Mouse (Mus musculus): ENCODE measurements at regions not wholly inside any gene's neighbourhood (a gene's known extent, or its start where the extent isn't known, plus 50 kb on each side); places are given as distances from the start of the nearest gene placed in this dataset.
A peak's percentile ranks its signal among the peaks of the same experiment; 100 is the strongest.

- no peak for DNase-seq (ENCODE audit: low read depth in 2 of 2, low spot score in 2 of 2)
Measured at GRCm38 (mm10) chr2:160421216-160421911, 54.5 kb upstream of the Mafb start.

DNA sequence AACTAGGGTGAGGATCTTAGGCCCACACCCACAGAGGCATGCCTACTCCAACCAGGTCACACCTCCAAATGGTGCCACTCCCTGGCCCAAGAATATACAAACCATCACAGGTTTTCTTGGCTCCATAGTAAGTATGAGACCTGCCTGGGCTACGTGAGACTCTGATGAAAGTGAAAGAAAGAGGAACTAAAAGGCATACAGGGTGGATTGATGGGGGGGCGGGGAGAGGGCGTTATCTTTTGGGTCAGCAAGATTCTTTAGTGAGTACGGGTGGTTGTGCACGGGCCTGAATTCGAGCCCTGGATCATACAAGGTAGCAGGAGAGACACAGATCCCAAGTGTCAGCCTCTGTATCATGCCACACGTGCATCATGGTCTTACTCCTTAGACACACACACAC lies 57.6 kb upstream of the Mafb start:
- DNase-seq (ENCODE audit: low read depth in 2 of 2, low spot score in 2 of 2): no peak

GRCm38 (mm10) chr2:160427431-160427830 lies 60.6 kb upstream of the Mafb start:
- DNase-seq (ENCODE audit: low read depth in 2 of 2, low spot score in 2 of 2): no peak

DNA sequence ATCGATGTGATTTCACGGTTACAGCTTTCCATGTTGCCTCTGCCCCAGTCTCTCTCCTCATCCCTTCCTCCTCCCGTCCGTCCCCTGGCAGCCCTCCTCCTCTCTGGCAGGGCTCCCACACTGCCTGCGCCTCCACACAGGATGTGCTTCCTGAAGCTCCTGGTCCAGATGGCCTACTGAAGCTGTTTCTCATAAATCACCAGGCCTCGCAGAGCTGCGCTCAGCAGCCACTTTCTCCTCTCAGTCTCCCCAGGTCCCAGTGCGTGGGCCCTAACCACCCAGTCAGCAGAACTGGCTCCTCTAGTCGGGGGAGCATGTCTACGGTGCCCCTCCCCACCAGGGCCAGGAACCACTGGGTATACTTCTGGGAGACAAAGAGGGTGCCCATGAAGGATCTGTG lies 66.4 kb upstream of the Mafb start:
- no peak for DNase-seq (ENCODE audit: low read depth in 2 of 2, low spot score in 2 of 2)

DNA sequence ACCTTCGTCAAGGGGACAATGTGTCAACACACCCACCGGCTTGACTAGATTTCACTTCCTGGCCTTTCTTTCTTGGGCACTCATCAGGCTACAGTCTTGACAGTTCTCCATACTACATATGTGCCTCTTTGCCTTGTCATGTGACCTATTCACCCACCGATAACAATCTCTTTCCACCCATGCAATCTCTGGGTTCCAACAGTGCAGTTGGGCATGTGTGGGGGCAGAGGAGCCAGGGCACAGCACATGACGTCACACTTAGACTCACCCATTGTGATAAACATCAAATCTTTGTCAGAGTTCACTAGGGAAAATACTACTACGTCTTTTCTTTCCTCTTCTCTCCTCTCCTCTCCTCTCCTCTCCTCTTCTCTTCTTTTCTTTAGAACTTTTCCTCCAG lies 67.8 kb upstream of the Mafb start:
- no peak for DNase-seq (ENCODE audit: low read depth in 2 of 2, low spot score in 2 of 2)

- DNase-seq (ENCODE audit: low read depth in 2 of 2, low spot score in 2 of 2): no peak
Measured at GRCm38 (mm10) chr2:160435622-160436021, 68.8 kb upstream of the Mafb start.

GRCm38 (mm10) chr2:160439028-160439427 lies 72.2 kb upstream of the Mafb start:
- DNase-seq (ENCODE audit: low read depth in 2 of 2, low spot score in 2 of 2): no peak

DNA sequence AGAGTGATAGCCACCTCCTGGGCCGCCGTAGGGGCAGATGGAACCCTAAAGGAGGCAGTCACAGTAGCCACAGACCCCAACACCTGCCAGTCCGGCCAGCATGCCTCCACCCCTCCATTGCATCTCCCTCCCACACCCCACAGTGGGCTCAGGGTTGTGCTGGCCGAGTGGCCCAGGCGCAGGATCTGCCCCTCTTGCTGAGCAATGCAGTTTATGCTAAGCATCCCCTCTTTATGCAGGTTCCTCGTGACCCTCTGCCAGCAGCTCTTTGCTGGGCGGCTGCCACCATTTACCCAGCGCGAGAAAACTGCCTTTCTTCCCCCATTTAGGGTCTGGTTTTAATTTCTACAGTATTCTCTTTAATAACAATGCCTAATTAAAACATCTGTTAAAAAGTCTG lies 73.4 kb upstream of the Mafb start:
- no peak for DNase-seq (ENCODE audit: low read depth in 2 of 2, low spot score in 2 of 2)

DNA sequence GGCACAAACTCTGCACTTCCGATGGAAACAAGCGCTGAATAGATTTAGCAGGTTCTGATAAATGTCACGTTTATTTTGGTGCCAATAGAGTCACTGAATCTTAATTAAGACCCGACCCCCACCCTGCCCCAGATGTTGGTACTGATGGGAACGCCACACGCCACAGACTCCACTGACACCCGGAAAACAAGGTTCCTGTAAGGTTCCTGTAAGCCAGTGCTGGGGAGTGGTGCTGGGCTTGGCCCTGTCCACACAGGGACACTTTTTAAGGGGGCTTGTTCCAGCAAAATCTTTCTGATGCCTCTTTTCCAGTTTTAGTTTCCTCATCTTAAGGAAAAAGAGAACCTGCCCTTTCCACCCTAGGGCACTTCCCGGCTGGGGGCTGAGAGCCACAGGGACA lies 84.2 kb upstream of the Mafb start:
- DNase-seq (ENCODE audit: low read depth in 2 of 2, low spot score in 2 of 2): no peak

- DNase-seq (ENCODE audit: low read depth in 2 of 2, low spot score in 2 of 2): peak in 1 of 2 experiments; percentile 24
Measured at GRCm38 (mm10) chr2:160451481-160452238, 84.8 kb upstream of the Mafb start.

DNA sequence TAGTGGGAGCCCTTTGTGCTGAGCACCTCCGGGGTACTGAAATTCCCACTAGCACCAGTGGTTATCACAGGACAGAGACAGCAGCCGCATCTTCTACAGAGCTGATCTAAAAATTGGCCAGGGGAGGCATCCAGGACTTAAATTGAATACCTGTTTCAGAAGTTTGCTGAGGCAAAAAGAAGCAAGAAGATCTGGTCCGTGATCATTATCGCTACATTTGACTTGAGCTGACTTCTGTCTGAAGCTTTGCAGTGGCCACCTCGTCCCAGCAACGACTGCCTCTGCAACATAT lies 85.3 kb upstream of the Mafb start:
- DNase-seq (ENCODE audit: low read depth in 2 of 2, low spot score in 2 of 2): no peak

DNA sequence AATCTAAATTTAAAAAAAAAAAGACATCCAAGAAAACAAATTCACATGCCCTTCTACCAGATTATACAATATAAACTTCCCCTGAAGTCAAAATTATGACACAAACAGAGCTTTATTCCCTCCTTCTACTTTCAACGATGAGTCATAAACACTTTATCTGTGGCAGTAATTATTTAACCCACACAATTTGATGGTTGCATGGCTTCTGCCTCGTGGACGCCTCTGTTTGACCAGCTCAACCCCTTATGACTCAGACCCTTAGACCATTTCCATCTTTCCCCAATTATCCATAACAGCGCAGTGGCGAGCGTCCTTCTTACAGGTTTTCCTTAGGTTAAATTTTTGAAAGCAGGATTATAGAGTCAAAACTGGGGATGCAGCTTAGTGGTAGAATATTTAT lies 85.9 kb upstream of the Mafb start:
- DNase-seq (ENCODE audit: low read depth in 2 of 2, low spot score in 2 of 2): no peak

DNA sequence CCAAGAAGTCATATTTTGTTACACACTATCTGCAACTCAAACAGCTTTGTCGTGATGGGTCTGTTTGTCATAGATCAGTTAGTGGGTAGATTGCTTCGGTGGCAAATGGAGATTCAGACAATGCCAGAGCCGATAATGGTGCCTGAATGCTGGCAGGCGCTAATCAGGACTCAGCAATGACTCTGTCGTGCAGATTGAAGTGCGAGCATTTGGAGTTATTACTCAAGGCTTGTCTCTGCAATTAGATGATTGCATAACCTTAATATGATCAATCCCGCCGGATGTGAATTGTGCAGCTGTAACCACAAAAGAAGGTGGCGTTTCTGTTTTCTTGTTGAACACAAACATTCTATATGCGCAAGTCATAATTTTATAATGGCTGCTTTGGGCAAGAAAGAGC lies 88.8 kb upstream of the Mafb start:
- no peak for DNase-seq (ENCODE audit: low read depth in 2 of 2, low spot score in 2 of 2)

GRCm38 (mm10) chr2:160456681-160457080 lies 89.8 kb upstream of the Mafb start:
- no peak for DNase-seq (ENCODE audit: low read depth in 2 of 2, low spot score in 2 of 2)

DNA sequence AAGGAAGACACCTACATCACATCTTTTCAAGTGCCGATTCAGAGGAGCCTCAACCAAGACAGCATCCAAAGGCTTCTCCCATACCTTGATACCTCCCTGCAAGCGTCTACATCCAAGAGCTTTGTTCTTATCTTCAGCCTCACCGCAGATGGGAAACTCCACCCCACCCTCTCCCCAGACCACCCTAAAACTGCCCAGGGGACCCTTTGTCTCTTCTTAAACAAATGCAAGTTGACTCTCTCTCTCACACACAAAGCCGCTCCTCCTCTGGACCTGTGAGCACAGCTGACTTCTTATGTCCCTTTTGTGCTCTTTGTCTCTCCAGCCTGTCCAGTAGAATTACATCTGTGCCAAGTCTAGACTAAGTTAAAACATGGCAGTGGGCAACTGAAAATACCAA lies 104.7 kb upstream of the Mafb start:
- no peak for DNase-seq (ENCODE audit: low read depth in 2 of 2, low spot score in 2 of 2)

DNA sequence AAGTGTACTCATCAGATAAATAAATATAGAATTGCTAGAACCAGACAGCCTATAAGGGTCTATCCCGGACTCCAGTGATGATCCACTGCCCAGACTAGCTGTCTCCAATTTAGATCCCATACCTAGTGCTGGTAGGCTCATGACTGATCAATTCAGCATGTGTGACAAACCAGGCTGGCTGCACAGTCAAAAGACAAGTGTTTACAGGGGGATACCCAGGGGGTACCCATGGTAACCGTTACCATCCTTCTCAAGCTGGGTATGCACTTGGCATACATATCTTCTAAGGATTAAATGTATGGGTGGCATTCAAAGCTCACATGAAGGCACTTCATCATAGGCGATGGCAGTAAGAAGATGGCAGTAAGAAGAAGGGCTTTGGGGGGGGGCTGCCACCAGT lies 109.3 kb upstream of the Mafb start:
- DNase-seq (ENCODE audit: low read depth in 2 of 2, low spot score in 2 of 2): no peak

- no peak for DNase-seq (ENCODE audit: low read depth in 2 of 2, low spot score in 2 of 2)
Measured at GRCm38 (mm10) chr2:160479240-160479639, 112.4 kb upstream of the Mafb start.

DNA sequence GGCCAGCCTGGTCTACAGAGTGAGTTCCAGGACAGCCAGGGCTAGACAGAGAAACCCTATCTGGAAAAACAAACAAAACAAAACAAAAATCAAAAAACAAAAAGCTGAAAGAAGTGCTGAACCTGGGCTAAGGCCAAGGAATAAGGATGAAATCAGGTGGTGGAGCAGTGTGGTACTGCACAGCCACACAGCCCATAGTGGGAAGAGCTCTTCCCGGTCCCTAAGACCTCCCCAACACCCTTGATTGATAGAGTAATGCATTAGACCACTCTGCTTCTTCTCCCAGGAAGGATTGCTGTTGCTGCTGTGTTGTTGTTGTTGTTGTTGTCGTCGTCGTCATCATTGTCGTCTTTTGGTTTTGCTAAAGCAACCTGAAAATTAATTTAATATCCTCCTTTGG lies 118.2 kb upstream of the Mafb start:
- DNase-seq (ENCODE audit: low read depth in 2 of 2, low spot score in 2 of 2): no peak

DNA sequence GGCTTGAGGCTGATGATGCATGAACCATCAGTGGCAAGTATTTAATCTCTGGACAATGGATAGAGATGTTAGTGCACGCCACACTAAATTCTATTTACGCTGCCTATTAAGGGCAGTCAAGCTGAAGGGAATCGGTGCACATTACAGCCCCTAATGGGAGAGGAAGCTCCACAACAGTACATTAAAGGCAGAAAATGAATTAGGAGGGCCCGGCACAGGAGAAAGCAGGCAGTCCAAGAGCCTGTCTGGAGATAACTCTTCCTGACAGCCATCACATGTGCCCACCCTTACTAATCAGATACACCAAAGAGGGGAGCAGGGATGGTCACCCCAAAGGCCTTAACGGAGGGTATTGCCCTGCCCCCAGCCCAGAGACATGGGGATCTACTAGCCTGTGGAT lies 118.7 kb upstream of the Mafb start:
- no peak for DNase-seq (ENCODE audit: low read depth in 2 of 2, low spot score in 2 of 2)

DNA sequence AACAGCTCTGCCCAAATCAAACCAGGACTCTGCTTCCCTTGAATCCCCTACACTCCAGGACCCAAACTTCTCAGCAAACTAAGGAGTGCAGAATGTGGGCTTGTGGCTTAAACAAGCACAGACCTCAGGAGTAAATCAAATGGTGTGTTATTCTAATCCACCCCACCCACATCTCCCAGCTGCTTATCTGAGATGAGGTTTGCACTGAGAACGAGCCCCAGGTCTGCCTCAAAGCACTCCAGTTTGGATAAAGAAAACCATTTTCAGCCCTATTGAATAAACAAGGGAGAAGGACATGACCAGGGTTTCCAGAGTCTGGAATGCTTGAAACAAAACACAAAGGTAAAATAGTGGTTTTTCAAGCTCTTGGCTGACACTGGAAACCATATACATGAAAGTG lies 132.9 kb upstream of the Mafb start:
- DNase-seq (ENCODE audit: low read depth in 2 of 2, low spot score in 2 of 2): no peak

DNA sequence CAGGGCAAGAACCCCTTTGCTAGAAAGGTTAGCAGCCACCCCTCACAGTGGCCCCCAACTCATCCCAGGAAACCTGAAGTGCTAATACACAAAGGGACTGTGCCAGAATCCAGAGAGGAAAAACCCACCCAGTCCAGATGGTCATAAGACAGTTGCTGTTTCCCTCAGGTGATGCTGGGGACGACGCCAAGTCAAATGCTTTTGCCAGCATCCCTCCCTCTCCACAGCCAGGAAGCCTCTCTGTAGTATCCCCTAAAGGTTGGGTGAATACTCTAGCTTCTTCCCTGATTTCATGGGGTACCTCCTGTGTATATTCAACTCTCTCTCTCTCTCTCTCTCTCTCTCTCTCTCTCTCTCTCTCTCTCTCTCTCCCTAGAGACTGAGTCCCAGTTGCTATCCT lies 136.0 kb upstream of the Mafb start:
- DNase-seq (ENCODE audit: low read depth in 2 of 2, low spot score in 2 of 2): no peak

GRCm38 (mm10) chr2:160503597-160504393 lies 136.9 kb upstream of the Mafb start:
- no peak for DNase-seq (ENCODE audit: low read depth in 2 of 2, low spot score in 2 of 2)

DNA sequence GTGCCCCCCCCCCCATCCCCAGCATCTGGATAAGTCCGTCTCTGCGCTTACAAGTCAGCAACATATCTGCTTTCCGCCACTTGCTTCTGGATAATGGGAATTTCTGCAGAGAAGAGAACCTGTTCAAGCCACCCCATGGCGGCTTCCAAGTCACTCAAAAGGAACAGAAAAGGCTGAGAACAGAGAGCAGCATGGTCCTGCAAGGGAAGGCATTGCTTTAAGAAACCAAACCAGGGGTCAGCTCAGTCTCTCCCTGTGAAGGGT lies 137.5 kb upstream of the Mafb start:
- DNase-seq (ENCODE audit: low read depth in 2 of 2, low spot score in 2 of 2): no peak

Data from CD8-positive naive resting alpha-beta T cell, adult 2 months (primary cell).